Mouse (Mus musculus) hindbrain, postnatal 0 days (tissue): ENCODE measurements around the gene Glra1. TPM values are rescaled to one million over a fixed set of nuclear protein-coding genes. Genes with fewer than 3 reads are reported as not detected.
A peak's percentile ranks its signal among the peaks of the same experiment; 100 is the strongest.

Source experiments
- ATAC-seq: fragments of 200-750 bp; cut with Nextera tagmentation; 2 replicates; pipeline ENCODE4 v1.8.0; 2017; ENCODE audit warnings: mild to moderate bottlenecking, moderate TSS enrichment, moderate library complexity
- DNase-seq: peaks from one replicate; pipeline ENCODE4 v3.0.0-alpha.2; 2015; ENCODE audit warnings: low spot score
- H3K27ac ChIP-seq: fragments of 300-500 bp; sonication (generic); 2 replicates; pipeline ENCODE4 v1.5.1; 2014; ENCODE audit warnings: mild to moderate bottlenecking
- H3K27me3 ChIP-seq: fragments of 300-500 bp; sonication (generic); 2 replicates; pipeline ENCODE4 v1.6.1; 2014; ENCODE audit warnings: low read length, mixed read lengths; ENCODE audit not compliant: insufficient read depth
- H3K36me3 ChIP-seq: fragments of 300-500 bp; sonication (generic); 2 replicates; pipeline ENCODE4 v1.6.1; 2014; ENCODE audit warnings: low read length, mixed read lengths; ENCODE audit not compliant: insufficient read depth
- H3K4me1 ChIP-seq: fragments of 300-500 bp; sonication (generic); 2 replicates; pipeline ENCODE4 v1.6.1; 2014; ENCODE audit warnings: antibody characterized with exemption, low read length, mixed read lengths; ENCODE audit not compliant: insufficient read depth
- H3K4me2 ChIP-seq: fragments of 300-500 bp; sonication (generic); 2 replicates; pipeline ENCODE4 v1.6.1; 2014; ENCODE audit warnings: low read depth, mild to moderate bottlenecking, low read length, moderate library complexity, mixed read lengths
- H3K4me3 ChIP-seq: fragments of 300-500 bp; sonication (generic); 2 replicates; pipeline ENCODE4 v1.5.1; 2014; ENCODE audit warnings: low read length
- H3K9ac ChIP-seq: fragments of 300-500 bp; sonication (generic); replicated peaks from 2 replicates; pipeline ENCODE4 v1.6.1; 2014; ENCODE audit warnings: mild to moderate bottlenecking, low read length, moderate library complexity, mixed read lengths
- H3K9me3 ChIP-seq: fragments of 300-500 bp; sonication (generic); 2 replicates; pipeline ENCODE4 v1.6.1; 2016; ENCODE audit warnings: low read length, mixed read lengths
- CTCF ChIP-seq: IDR thresholded peaks from 2 replicates; pipeline ENCODE4 v1.5.1; 2016; ENCODE audit warnings: antibody characterized with exemption, control low read depth, low read depth
- WGBS: fragments of 180-500 bp; shearing (Covaris S2); extraction: QIAGEN DNeasy Blood & Tissue Kit; methylation state at CpG from one replicate; pipeline ENCODE4 v1.1.7; 2014; 5-methylcytosine and 5-hydroxymethylcytosine counted together
- microRNA-seq, 2 experiments: library from miRNA; unstranded; fragments of <30 nt; microRNA quantifications; one replicate each; pipeline ENCODE4; 2016
- polyA plus RNA-seq: library from polyadenylated mRNA; unstranded; fragments of >200 nt; fragmentation: Nextera tagmentation; extraction: Ambion mirVana; gene quantifications from 2 replicates; pipeline ENCODE4 v1.2.1, GENCODE M21; 2015
- total RNA-seq: library from RNA; depleted of rRNA; stranded (reverse); fragments of >200 nt; gene quantifications from 2 replicates; pipeline ENCODE4 v1.2.3, GENCODE M21; 2014; rRNA removed

Glra1 gene
- total and polyA plus RNA-seq, 2 experiments from 2014 or later, result 2.8 to 11.7 TPM

GRCm38 (mm10) chr11:55469048-55469843 is 138.8 kb downstream of the Glra1 start, which contains the start of gene G3bp1:
Gene G3bp1, plus strand, starts transcription at chr11:55469685.
- Histone ChIP-seq H3K4me3 (peak within 1 kb of the TSS; percentile 89), H3K27me3 (no peaks in the 10 kb centered on the region), H3K9me3 (no peaks in the 10 kb centered on the region), H3K4me2 (peak within 1 kb of the TSS; percentile 90), H3K9ac (peak within 1 kb of the TSS; percentile 97), H3K4me1 (peaks cover 13% of the 10 kb centered on the region), H3K36me3 (no peaks in the 10 kb centered on the region), H3K27ac (peak within 1 kb of the TSS; percentile 95)
- peak; percentile 98 for ATAC-seq
- peak; percentile 58 for TF ChIP-seq CTCF
- WGBS, result under 1% methylated on average over 49 of the region's 57 CpGs
- DNase-seq, result peak; percentile 99

GRCm38 (mm10) chr11:55468611-55469047 is 139.4 kb downstream of the Glra1 start:
- no peak for TF ChIP-seq CTCF
- DNase-seq (no peak), ATAC-seq (peak; percentile 1; the same call in 1 of the 2 replicates)
- H3K4me3 ChIP-seq, result peak overlapping the region; percentile 38
- peaks cover 13% of the 10 kb centered on the region for H3K4me1 ChIP-seq
- H3K27ac ChIP-seq, result peak overlapping the region; percentile 85
- WGBS, result 2% methylated on average over 17 of the region's 17 CpGs
- H3K4me2 ChIP-seq, result peak overlapping the region; percentile 73
- no peaks in the 10 kb centered on the region for H3K27me3 ChIP-seq
- H3K36me3 ChIP-seq, result no peaks in the 10 kb centered on the region
- peak overlapping the region; percentile 54 for H3K9ac ChIP-seq
- H3K9me3 ChIP-seq, result no peaks in the 10 kb centered on the region

GRCm38 (mm10) chr11:55468012-55468411 is 140.0 kb downstream of the Glra1 start:
- 66% methylated on average over 10 of the region's 10 CpGs for WGBS
- no peaks in the 10 kb centered on the region for H3K36me3 ChIP-seq
- TF ChIP-seq CTCF, result no peak
- DNase-seq, result no peak
- H3K9me3 ChIP-seq, result no peaks in the 10 kb centered on the region
- no peak overlapping the region for H3K9ac ChIP-seq
- no peak for ATAC-seq
- H3K4me2 ChIP-seq, result peak overlapping the region; percentile 73
- H3K27me3 ChIP-seq, result no peaks in the 10 kb centered on the region
- peak overlapping the region; percentile 38; the same call in 1 of the 2 replicates for H3K4me3 ChIP-seq
- peak overlapping the region; percentile 85; the same call in 1 of the 2 replicates for H3K27ac ChIP-seq
- peaks cover 13% of the 10 kb centered on the region for H3K4me1 ChIP-seq

- ATAC-seq (no peak), DNase-seq (no peak)
- TF ChIP-seq CTCF, result no peak
- Histone ChIP-seq H3K4me3 (no peak overlapping the region), H3K36me3 (no peaks in the 10 kb centered on the region), H3K4me1 (peaks cover 12% of the 10 kb centered on the region), H3K4me2 (no peak overlapping the region), H3K27me3 (no peaks in the 10 kb centered on the region), H3K9ac (no peak overlapping the region), H3K9me3 (no peaks in the 10 kb centered on the region), H3K27ac (no peak overlapping the region)
- WGBS, result 85% methylated on average over 3 of the region's 3 CpGs
Measured at GRCm38 (mm10) chr11:55465177-55465576, 142.8 kb downstream of the Glra1 start.

GRCm38 (mm10) chr11:55464707-55465106 is 143.3 kb downstream of the Glra1 start:
- Histone ChIP-seq H3K36me3 (no peaks in the 10 kb centered on the region), H3K27me3 (no peaks in the 10 kb centered on the region), H3K4me1 (peaks cover 16% of the 10 kb centered on the region), H3K27ac (no peak overlapping the region), H3K9me3 (no peaks in the 10 kb centered on the region), H3K4me2 (no peak overlapping the region), H3K4me3 (no peak overlapping the region), H3K9ac (no peak overlapping the region)
- no peak for ATAC-seq
- TF ChIP-seq CTCF, result no peak
- no peak for DNase-seq
- 85% methylated on average over 10 of the region's 10 CpGs for WGBS

Small RNA genes within 50 kb of the gene (microRNA-seq; reads per million reads assigned to microRNA genes)
- gene Mir7652, result 0 to 0.18 reads per million in 2 experiments

Other genes starting within 250 kb of the Glra1 start
- gene Sparc, start 185.0 kb downstream of the Glra1 start, total RNA-seq, result 303 and 356 TPM in 2 replicates
- gene Sparc, start 185.0 kb downstream of the Glra1 start, polyA plus RNA-seq, result 794 and 832 TPM in 2 replicates
- gene Atox1, start 147.0 kb downstream of the Glra1 start, total RNA-seq, result 148 and 173 TPM in 2 replicates
- 304 and 319 TPM in 2 replicates for gene Atox1, start 147.0 kb downstream of the Glra1 start, polyA plus RNA-seq
- gene G3bp1, start 138.5 kb downstream of the Glra1 start, total RNA-seq, result 49.0 and 50.4 TPM in 2 replicates
- 72.0 and 77.7 TPM in 2 replicates for gene G3bp1, start 138.5 kb downstream of the Glra1 start, polyA plus RNA-seq